Mouse (Mus musculus): ENCODE results near the gene Nppc. TPM values are rescaled to one million over a fixed set of nuclear protein-coding genes. Genes with fewer than 3 reads are reported as not detected.
A peak's percentile ranks its signal among the peaks of the same experiment; 100 is the strongest.

Gene Nppc
- polyA plus RNA-seq (2015; fragmentation: Nextera tagmentation; extraction: Ambion mirVana): 3.0 and 3.6 TPM in 2 replicates

DNA sequence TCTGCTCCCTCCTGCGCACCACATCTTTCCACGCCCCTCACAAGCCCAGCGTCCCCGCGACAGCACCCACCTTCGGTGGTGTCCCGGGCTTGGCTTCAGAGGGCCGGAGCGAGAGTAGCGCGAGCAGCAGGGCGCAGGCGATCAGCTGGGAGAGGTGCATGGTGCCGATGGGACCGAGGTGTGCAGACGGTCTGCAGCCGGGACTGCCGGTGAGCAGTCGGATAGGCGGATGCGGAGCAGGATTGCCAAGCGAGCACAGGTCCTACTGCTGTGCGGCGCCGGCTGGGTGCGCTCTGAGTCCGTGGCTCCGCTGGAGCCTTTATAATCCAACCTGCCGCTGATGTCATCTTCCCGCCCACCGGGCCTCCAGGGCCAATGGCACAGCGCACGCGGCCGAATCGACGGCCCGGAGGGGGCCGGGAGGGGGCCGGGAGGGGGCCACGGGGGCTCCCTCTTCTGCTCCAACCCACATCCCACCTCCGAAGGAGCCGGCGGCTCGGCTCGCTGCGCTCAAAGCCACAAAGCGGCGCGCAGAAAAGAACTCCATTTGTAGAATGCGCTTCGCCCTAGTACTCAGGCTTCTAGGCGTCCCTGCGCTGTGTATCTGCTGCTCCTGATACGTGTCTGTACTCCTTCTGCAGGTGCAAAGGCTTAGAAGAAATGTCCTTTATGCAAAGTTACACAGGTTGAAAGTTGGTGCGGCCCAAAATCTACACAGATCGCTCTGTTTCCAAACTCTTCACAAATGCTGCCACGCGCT lies at the start of gene Nppc:
TSS of gene Nppc (minus strand) at position 293 of the 760 bp plus-strand sequence.
- Histone ChIP-seq H3K4me3 (ENCODE audit: low read length) (peak within 1 kb of the TSS; percentile 60), H3K4me2 (replicated peaks; ENCODE audit: low read depth, low read length) (peak within 1 kb of the TSS; percentile 99), H3K27me3 (ENCODE audit: insufficient read depth, low read length) (peaks cover 49% of the 10 kb centered on the region), H3K9me3 (ENCODE audit: low read length) (no peaks in the 10 kb centered on the region), H3K36me3 (ENCODE audit: insufficient read depth, low read length) (no peaks in the 10 kb centered on the region), H3K27ac (ENCODE audit: low read length) (no peak within 1 kb of the TSS), H3K4me1 (ENCODE audit: insufficient read depth, low read length) (peaks cover 4% of the 10 kb centered on the region), H3K9ac (replicated peaks; ENCODE audit: low read length) (peak within 1 kb of the TSS; percentile 64)
- WGBS: 5% methylated on average over 59 of the region's 59 CpGs
- ATAC-seq (ENCODE audit: low FRiP score, low TSS enrichment): peak; percentile 91

GRCm38 (mm10) chr1:86719391-86719790 lies 49.0 kb upstream of the Nppc start:
- Histone ChIP-seq H3K9ac (replicated peaks; ENCODE audit: low read length) (no peak overlapping the region), H3K4me3 (ENCODE audit: low read length) (no peak overlapping the region), H3K9me3 (ENCODE audit: low read length) (no peaks in the 10 kb centered on the region), H3K4me1 (ENCODE audit: insufficient read depth, low read length) (no peaks in the 10 kb centered on the region), H3K27me3 (ENCODE audit: insufficient read depth, low read length) (no peaks in the 10 kb centered on the region), H3K4me2 (replicated peaks; ENCODE audit: low read depth, low read length) (no peak overlapping the region), H3K27ac (ENCODE audit: low read length) (no peak overlapping the region), H3K36me3 (ENCODE audit: insufficient read depth, low read length) (no peaks in the 10 kb centered on the region)
- no peak for ATAC-seq (ENCODE audit: low FRiP score, low TSS enrichment)
- 81% methylated on average over 4 of the region's 4 CpGs for WGBS

DNA sequence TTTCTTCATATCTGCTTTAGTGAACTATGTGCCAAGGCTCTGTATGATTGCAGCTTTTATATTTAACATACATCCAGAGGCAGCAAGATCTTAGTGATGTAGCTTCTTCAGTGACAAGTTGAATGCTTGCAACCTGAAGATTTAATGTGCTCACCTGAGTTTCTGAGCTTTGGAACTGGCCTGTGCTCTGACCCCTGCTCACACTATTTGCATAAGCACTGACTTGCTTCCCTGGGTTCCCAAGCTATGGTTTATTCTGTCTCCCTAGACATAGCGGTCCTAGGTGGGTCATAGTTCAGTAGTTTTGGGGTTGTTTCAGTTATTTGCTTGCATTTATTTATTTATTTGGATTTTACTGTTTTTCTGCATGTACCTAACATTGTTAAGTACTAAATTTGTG lies 47.8 kb upstream of the Nppc start:
- no peaks in the 10 kb centered on the region for H3K27me3 ChIP-seq (ENCODE audit: insufficient read depth, low read length)
- 79% methylated on average over 1 of the region's 1 CpGs for WGBS
- no peak overlapping the region for H3K27ac ChIP-seq (ENCODE audit: low read length)
- H3K4me1 ChIP-seq (ENCODE audit: insufficient read depth, low read length): no peaks in the 10 kb centered on the region
- ATAC-seq (ENCODE audit: low FRiP score, low TSS enrichment): no peak
- no peak overlapping the region for H3K9ac ChIP-seq (replicated peaks; ENCODE audit: low read length)
- H3K9me3 ChIP-seq (ENCODE audit: low read length): no peaks in the 10 kb centered on the region
- H3K36me3 ChIP-seq (ENCODE audit: insufficient read depth, low read length): no peaks in the 10 kb centered on the region
- H3K4me2 ChIP-seq (replicated peaks; ENCODE audit: low read depth, low read length): no peak overlapping the region
- no peak overlapping the region for H3K4me3 ChIP-seq (ENCODE audit: low read length)

- H3K4me3 ChIP-seq (ENCODE audit: low read length): no peak overlapping the region
- no peak overlapping the region for H3K27ac ChIP-seq (ENCODE audit: low read length)
- no peaks in the 10 kb centered on the region for H3K4me1 ChIP-seq (ENCODE audit: insufficient read depth, low read length)
- H3K36me3 ChIP-seq (ENCODE audit: insufficient read depth, low read length): no peaks in the 10 kb centered on the region
- ATAC-seq (ENCODE audit: low FRiP score, low TSS enrichment): no peak
- no peak overlapping the region for H3K9ac ChIP-seq (replicated peaks; ENCODE audit: low read length)
- WGBS: 92% methylated on average over 4 of the region's 4 CpGs
- no peaks in the 10 kb centered on the region for H3K27me3 ChIP-seq (ENCODE audit: insufficient read depth, low read length)
- no peaks in the 10 kb centered on the region for H3K9me3 ChIP-seq (ENCODE audit: low read length)
- H3K4me2 ChIP-seq (replicated peaks; ENCODE audit: low read depth, low read length): no peak overlapping the region
These were observed 42.7 kb upstream of the Nppc start for GRCm38 (mm10) chr1:86713054-86713453.

GRCm38 (mm10) chr1:86712045-86712444 lies 41.7 kb upstream of the Nppc start:
- Histone ChIP-seq H3K27me3 (ENCODE audit: insufficient read depth, low read length) (no peaks in the 10 kb centered on the region), H3K4me2 (replicated peaks; ENCODE audit: low read depth, low read length) (no peak overlapping the region), H3K36me3 (ENCODE audit: insufficient read depth, low read length) (no peaks in the 10 kb centered on the region), H3K4me3 (ENCODE audit: low read length) (no peak overlapping the region), H3K27ac (ENCODE audit: low read length) (no peak overlapping the region), H3K4me1 (ENCODE audit: insufficient read depth, low read length) (no peaks in the 10 kb centered on the region), H3K9me3 (ENCODE audit: low read length) (no peaks in the 10 kb centered on the region), H3K9ac (replicated peaks; ENCODE audit: low read length) (no peak overlapping the region)
- WGBS: 85% methylated on average over 2 of the region's 2 CpGs
- ATAC-seq (ENCODE audit: low FRiP score, low TSS enrichment): no peak

- no peaks in the 10 kb centered on the region for H3K36me3 ChIP-seq (ENCODE audit: insufficient read depth, low read length)
- no peak overlapping the region for H3K27ac ChIP-seq (ENCODE audit: low read length)
- peaks cover 13% of the 10 kb centered on the region for H3K4me1 ChIP-seq (ENCODE audit: insufficient read depth, low read length)
- no peak overlapping the region for H3K4me2 ChIP-seq (replicated peaks; ENCODE audit: low read depth, low read length)
- H3K9me3 ChIP-seq (ENCODE audit: low read length): no peaks in the 10 kb centered on the region
- no peaks in the 10 kb centered on the region for H3K27me3 ChIP-seq (ENCODE audit: insufficient read depth, low read length)
- no peak overlapping the region for H3K9ac ChIP-seq (replicated peaks; ENCODE audit: low read length)
- ATAC-seq (ENCODE audit: low FRiP score, low TSS enrichment): no peak
- WGBS: 92% methylated on average over 4 of the region's 4 CpGs
- no peak overlapping the region for H3K4me3 ChIP-seq (ENCODE audit: low read length)
These were observed 39.2 kb upstream of the Nppc start for GRCm38 (mm10) chr1:86709546-86709945.

- Histone ChIP-seq H3K27me3 (ENCODE audit: insufficient read depth, low read length) (no peaks in the 10 kb centered on the region), H3K36me3 (ENCODE audit: insufficient read depth, low read length) (no peaks in the 10 kb centered on the region), H3K9me3 (ENCODE audit: low read length) (no peaks in the 10 kb centered on the region), H3K4me3 (ENCODE audit: low read length) (no peak overlapping the region), H3K27ac (ENCODE audit: low read length) (no peak overlapping the region), H3K4me2 (replicated peaks; ENCODE audit: low read depth, low read length) (no peak overlapping the region), H3K4me1 (ENCODE audit: insufficient read depth, low read length) (peaks cover 16% of the 10 kb centered on the region), H3K9ac (replicated peaks; ENCODE audit: low read length) (no peak overlapping the region)
- 75% methylated on average over 3 of the region's 3 CpGs for WGBS
- ATAC-seq (ENCODE audit: low FRiP score, low TSS enrichment): no peak
These were observed 35.1 kb upstream of the Nppc start for GRCm38 (mm10) chr1:86705461-86705860.

DNA sequence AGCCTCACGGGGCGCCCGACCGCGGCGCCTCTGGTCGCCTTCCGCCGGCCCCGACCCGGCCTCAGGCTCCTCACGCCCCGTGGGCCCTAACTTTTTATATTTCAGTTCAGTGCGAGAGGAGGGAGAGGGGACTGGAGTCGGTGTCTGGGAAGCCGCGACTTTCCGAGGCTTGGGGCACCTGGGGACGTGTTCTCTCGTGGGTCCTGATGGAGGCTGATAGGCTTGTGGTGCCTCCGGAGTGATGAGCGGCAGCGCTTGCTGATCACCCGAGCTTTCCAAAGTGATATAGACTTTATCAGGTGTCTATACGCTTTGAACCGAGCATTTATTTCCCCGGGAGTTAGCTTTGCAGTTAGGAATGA lies 33.6 kb upstream of the Nppc start:
- Histone ChIP-seq H3K36me3 (ENCODE audit: insufficient read depth, low read length) (no peaks in the 10 kb centered on the region), H3K27me3 (ENCODE audit: insufficient read depth, low read length) (no peaks in the 10 kb centered on the region), H3K4me1 (ENCODE audit: insufficient read depth, low read length) (peaks cover 16% of the 10 kb centered on the region), H3K27ac (ENCODE audit: low read length) (peak overlapping the region; percentile 82), H3K4me3 (ENCODE audit: low read length) (peak overlapping the region; percentile 66), H3K9me3 (ENCODE audit: low read length) (no peaks in the 10 kb centered on the region), H3K4me2 (replicated peaks; ENCODE audit: low read depth, low read length) (peak overlapping the region; percentile 74), H3K9ac (replicated peaks; ENCODE audit: low read length) (peak overlapping the region; percentile 77)
- under 1% methylated on average over 27 of the region's 27 CpGs for WGBS
- ATAC-seq (ENCODE audit: low FRiP score, low TSS enrichment): no peak; the same call in 1 of the 2 replicates

DNA sequence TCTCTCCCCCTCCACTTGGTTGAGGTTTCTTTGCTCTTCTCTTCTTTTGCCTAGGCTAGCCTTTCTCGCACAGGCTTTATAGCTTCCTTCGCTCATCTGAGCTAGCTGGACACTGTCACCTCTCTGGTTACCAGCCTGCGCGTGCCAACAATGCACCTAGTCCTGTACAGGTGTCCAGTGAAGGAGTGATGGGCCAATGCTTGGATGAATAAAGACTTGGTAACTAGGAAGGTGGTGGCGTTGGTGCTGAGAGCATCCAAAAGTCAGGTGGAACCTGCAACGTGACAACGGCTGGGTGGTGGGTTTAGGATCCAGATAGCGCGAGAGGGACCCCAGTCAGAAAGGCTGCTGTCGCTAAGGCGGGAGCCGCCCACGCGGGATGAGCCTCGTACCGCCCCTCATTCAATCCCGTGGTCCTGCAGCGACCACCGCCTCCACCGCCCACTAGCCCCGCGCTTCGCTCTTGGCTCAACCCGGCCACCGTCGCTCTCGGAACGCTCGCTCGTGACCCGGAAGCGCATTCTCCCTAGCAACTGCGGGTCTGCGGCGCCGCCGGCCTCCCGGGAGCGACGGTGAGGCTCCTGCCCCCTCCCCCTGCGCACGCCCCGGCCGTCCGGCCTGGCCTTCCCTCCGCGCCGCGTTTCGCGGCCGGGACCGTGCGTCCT lies 33.1 kb upstream of the Nppc start, which contains the start of gene Dis3l2:
TSS of gene Dis3l2 (plus strand) at position 509 of the 665 bp plus-strand sequence.
- peak within 1 kb of the TSS; percentile 82 for H3K27ac ChIP-seq (ENCODE audit: low read length)
- WGBS: 2% methylated on average over 52 of the region's 54 CpGs
- H3K27me3 ChIP-seq (ENCODE audit: insufficient read depth, low read length): no peaks in the 10 kb centered on the region
- H3K9ac ChIP-seq (replicated peaks; ENCODE audit: low read length): peak within 1 kb of the TSS; percentile 77
- peaks cover 16% of the 10 kb centered on the region for H3K4me1 ChIP-seq (ENCODE audit: insufficient read depth, low read length)
- ATAC-seq (ENCODE audit: low FRiP score, low TSS enrichment): peak; percentile 94
- H3K4me2 ChIP-seq (replicated peaks; ENCODE audit: low read depth, low read length): peak within 1 kb of the TSS; percentile 74
- H3K36me3 ChIP-seq (ENCODE audit: insufficient read depth, low read length): no peaks in the 10 kb centered on the region
- no peaks in the 10 kb centered on the region for H3K9me3 ChIP-seq (ENCODE audit: low read length)
- peak within 1 kb of the TSS; percentile 66 for H3K4me3 ChIP-seq (ENCODE audit: low read length)

DNA sequence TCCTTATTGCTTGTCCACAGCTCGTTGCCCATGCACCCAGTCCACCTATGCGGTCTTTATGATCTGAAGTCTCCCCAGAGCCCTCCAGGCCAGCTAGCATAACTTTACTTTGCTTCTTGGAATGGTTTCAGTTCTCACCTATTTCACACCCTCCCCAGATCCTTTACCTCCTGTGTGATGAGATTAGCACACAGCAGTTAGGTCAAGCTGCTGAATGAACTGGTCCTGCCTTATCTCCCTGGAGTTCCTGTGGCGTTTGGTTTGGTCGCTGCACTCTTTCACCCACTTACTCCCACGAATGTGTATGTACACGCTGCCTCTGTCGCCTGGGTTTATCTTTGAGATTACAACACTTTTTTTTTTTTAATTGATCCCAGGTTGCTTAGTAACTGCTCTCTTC lies 30.0 kb upstream of the Nppc start:
- no peak for ATAC-seq (ENCODE audit: low FRiP score, low TSS enrichment)
- WGBS: 74% methylated on average over 7 of the region's 7 CpGs
- Histone ChIP-seq H3K4me1 (ENCODE audit: insufficient read depth, low read length) (peaks cover 10% of the 10 kb centered on the region), H3K27me3 (ENCODE audit: insufficient read depth, low read length) (no peaks in the 10 kb centered on the region), H3K36me3 (ENCODE audit: insufficient read depth, low read length) (no peaks in the 10 kb centered on the region), H3K4me2 (replicated peaks; ENCODE audit: low read depth, low read length) (no peak overlapping the region), H3K9ac (replicated peaks; ENCODE audit: low read length) (no peak overlapping the region), H3K9me3 (ENCODE audit: low read length) (no peaks in the 10 kb centered on the region), H3K27ac (ENCODE audit: low read length) (no peak overlapping the region), H3K4me3 (ENCODE audit: low read length) (no peak overlapping the region)

All from kidney, embryonic 16.5 days (tissue).